Mouse (Mus musculus) thymus, postnatal 4 days (tissue): ENCODE measurements around the gene Pid1.

Source experiments
- DNase-seq: peaks from one replicate; pipeline ENCODE4 v3.0.0; 2021

Gene Pid1

DNA sequence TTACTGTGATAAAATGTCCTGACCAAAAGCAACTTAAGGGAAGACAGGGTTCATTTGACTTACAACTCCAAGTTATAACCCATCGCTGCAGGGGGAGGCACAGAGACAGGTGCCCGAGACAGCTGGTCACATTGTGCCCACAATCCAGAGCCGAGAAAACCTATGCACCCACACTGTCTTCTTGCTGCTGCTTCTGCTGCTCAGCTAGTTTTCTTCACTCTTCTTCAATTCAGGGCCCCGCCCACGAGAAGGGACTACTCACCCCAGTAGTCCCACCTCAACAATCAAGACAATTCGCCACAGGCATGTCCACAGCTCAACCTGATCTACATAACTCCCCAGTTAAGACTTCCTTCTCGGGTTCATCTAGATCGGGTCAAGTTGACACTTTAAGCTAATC lies at the start of gene Pid1:
Pid1 (minus strand) TSS at position 214 of the 400 bp plus-strand sequence.
- no peak for DNase-seq

DNA sequence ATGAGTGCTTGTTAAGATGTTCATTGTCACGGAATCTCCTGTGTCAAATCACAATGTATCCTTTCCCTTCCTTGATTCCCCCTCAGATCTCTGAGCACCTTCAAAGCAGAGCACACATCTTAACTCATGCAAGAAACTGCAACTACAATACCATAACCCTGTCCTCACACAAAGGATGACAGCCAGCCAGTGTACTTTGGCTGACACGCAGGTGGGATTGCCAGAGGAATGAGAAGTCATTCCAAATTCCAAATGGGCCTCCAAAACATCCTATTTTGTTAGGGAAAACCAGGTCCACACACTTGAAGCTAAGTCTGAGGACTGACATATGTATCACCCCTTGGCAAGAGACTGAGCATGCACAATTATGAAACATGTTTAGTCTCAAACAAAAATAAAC lies 45.5 kb upstream of the Pid1 start:
- DNase-seq = no peak

DNA sequence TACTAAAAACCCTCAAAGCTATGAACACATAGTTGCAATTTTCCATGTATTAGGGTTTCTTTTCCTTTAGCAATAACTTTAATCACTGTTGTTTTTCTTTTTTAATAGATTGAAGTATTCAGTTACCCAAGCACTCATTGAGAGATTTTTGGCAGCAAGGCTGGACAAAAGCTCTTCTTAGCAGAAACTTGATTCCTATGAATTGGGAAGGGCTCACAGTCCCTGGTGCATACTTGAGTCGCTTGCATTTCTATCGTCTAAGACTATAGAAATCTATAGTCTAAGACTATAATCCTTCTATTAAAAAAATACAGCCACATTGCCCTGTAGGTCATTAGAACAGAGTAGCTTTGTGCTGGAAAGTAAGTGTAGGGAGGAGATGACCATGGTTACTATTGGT lies 44.9 kb upstream of the Pid1 start:
- DNase-seq = no peak

DNA sequence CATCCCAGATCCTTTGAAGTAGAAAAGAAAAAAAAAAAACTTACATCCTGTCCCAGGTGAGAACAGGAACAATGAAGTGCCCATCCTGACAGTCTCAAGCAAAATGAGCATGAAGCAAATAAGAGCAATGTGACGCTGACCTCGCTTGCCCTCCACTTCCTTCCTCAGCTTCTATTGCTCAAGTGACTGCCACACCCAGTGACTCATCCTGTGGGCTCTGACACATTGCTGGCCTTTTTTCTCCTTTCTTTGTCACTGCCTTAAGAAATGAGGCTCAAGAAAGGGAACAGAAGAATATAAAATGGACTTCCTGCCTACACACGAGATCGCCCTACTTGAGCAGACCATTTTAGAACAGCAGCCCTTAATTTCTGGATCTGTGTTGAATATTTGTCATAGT lies 42.9 kb upstream of the Pid1 start:
- no peak for DNase-seq

DNA sequence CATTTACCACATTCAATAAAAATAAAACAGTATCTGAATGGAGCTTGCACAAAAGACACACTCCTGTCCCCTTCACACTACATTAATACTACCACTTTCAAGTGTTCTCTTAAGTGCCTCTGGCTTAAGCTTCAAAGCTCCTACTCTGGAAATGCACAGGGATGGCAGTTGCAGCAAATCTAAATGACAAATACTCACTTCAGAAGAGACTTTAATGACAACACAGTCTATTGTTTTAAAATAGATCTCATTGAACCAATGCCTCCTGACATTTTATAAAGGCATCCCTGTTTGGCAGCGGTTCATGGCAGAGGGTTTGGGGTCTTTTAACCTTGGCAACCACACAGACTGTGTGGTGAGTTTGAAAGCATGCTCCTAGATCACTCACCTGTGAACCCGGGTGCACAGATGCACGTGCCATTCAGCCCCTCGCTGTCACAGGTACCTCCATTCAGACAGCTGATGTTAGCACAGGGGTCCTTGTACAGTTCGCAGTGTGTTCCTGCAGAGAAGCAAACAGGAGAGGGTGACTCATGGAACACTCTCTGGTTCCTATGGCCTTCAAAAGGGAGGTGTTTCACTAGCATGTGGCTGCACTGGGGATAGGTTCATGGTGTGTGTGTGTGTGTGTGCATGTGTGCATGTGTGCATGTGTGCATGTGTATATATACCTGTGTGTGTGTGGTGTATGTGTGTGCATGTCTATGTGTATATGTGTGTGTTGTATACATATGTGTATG lies 41.7 kb upstream of the Pid1 start:
- DNase-seq = no peak

DNA sequence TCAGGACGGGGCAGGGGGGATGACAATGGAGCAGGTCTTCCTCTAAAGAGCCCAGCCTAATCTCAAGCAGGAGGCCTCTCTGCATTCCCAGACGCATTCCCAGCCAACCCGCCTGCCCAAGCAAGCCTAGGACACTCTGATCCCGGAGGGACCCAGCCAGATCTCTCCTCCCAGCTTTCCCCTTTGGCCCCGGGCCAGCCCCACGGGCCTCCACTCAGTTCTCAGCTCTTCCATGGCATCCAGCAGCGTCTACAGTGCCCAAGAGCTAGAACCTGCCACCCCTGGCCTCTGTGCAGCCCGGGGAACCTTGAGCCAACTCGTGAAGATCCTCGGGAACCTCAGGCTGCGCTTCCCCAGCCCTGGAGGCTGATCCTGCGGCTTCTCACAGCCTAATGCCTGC lies 40.9 kb upstream of the Pid1 start:
- DNase-seq = no peak

DNA sequence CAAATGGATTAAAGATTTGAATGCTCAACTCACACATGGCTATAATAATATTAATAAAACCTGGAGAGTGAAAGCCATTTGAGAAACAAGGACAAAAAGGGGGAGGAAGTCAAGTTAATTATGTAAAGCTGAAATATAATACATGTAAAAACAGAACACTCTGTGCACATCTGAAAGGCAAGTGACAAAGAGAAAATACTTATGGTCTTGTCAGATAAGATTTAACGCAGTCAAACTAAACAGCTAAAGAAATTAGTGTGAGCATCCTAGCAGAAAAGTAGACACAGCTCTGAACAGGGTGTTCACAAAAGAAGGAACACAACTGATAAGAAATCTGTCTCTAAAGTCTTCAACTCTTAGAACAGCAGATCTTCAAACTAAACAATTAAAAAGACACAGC lies 38.2 kb upstream of the Pid1 start:
- DNase-seq = no peak

DNA sequence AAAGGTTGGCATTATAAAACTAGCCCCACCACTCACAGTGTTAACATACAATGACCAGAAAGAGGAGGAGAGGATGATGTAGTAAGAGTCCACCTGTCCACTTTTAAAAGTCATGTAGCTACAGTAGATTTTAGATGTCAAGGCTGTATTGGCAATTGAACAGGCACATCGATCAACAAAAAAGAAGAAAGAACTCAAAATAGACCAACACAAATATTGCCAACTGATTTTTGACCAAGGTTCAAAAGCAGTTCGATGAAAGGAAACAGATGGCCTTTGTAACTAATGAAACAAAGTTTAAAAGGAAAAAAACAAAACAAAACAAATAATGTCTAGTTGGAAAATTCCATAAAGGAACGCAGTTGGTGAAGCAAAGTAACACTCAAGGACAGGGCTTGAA lies 35.7 kb upstream of the Pid1 start:
- no peak for DNase-seq

DNA sequence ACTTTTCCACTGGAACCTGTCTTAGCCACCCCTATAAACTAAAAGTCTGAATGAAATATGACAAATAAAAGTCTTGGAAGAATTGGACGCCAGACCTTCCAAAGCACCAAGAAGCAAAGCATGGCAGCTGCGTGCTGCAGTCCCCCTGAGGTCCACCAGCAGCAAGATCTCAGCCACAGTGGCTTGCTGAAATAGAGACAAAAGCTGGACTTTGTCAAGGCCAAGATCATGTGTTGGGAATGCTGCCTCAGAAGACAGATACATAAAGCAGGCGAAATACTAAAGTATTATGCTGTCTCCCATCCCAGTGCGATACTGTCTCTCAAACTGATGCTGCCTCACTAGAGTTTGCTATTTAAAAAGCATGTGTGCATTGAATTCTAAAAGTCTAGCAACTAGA lies 35.1 kb upstream of the Pid1 start:
- DNase-seq = no peak

DNA sequence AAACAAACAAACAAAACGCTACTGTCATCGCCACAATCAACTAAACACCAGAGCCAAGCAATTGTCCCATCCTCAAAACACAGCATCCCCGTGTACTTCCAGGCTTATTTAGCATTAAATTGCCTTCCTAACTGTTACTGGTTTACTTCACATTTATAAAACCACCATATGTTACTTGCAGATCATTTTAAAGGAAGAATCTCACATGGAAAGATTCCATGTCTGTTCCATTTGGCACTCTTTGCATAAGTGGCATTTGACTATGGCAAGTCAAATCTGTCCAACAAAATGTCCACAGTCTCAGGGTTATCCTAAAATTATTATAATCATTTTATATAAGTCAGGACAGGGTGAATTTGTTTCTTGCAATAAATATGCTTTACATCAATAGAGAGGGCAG lies 32.8 kb upstream of the Pid1 start:
- no peak for DNase-seq

DNA sequence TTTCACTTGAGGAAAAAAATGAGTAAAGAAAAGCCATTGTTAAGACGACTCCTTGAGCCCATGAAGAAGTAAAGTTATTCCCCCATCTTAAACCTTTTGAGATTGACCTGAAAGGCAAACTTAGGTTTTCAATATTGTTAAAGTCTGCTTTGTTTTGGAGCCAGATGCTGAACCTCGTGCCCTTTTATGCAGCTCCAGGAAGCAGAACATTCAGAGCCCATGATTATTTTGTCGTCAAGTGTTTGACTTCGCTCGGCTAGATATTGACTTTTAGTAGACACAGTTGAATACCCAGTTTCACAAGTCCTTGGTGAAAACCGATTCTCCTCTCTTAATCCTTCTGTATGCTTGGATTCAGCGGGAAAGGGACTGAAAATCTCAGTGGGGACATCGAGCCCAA lies 31.9 kb upstream of the Pid1 start:
- DNase-seq = no peak

DNA sequence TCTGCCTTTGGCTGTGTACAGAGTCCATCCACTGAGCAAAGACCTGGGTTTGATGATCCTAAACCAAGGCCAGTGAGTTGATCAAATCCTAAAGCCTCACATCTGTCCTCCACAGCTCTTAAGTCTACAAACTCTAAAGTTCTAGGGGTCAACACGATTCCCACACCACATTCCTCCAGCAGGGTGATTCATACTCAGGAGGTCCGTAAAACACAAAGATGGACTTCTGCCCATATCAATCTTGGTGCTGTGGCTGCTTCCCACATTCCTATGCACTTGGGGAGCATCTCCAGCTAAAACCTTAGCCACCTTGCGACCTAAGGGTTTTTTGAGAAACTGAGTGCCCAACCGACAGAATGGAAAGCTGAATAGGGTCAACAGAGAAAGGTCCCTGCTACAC lies 27.0 kb upstream of the Pid1 start:
- no peak for DNase-seq

DNA sequence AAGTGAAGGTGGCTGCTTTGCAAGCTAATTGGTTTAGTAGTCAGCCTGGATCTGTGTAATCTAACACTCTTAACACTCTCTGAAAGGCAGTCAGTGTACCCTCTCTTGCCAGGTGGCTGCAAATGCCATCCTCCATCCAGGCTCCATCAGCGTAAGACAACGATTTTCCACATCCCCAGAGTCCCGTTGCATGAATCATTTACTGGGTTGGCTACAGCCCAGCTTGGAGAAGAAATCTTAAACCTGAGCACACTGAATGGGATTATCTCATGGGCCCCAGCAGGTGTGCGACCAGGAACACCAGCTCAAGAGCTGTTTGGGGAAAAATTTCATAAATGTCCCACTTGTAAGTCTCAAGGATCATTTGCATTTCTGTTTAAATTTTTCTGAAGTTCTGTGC lies 23.6 kb upstream of the Pid1 start:
- no peak for DNase-seq

DNA sequence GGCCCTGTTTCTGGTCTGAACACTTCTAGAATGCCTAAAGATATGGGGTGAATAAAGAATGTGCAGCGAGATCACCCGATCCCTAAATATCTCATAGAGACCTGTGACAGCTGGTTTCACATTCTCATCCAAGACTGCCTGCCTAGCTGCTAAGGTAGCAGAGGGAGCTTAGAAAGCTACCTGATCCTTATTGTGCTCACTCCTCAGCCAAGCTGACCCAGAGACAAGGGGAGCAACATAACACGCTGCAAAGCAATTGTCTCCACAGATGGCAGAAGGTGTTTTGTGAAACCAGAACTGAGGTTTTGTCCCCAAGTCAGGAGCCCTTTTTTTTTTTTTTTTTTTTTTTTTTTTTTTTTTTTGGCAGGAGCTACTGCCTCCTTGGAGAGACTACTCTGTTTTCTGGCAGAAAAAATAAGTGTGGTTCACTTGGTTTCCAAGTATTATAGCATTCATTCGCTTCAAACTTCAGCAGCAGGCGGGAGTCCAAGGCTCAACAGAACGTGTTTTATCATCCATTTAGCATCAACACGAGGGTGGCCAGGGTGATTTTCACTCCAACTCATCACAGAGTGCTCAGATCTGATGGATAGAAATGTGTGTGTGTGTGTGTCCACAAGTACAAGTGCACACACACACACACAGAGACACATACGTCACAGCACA lies 22.6 kb upstream of the Pid1 start:
- DNase-seq = no peak

DNA sequence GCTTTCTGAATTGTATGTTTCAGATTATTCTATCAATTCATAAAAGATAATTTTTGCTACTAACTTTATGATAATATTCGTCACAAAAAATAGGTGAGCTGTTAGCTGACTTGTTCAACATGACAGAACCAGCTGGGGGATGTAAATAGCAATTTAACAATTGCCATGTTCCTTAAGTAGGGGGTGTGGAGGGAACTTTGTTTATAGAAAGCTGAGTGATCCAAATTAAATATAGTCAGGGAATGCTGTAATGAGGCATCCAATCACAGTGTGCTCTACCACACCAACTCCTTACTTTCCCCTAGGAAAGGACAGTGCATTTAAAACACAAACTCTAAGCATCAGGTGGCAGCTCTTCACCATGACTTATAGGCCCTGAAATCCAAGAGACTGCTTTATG lies 18.7 kb upstream of the Pid1 start:
- DNase-seq = no peak

DNA sequence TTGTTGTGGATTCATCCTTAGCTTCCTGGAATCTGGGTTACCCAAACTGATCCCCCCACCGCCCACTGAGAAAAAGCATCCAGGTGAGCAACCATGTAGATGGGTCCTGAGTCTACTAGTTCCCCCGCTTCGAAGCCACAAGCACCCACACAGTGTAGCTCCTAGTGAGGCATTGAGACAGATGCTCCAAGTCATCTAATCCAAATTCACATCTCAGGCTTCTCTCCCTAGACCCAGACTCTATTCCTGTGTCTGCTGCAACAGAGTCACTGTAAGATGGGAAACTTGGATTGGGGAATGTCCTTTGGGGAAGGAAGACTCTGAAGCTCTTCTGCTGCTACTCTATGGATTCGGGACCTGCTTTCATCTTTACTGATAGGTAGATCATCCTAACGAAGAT lies 18.1 kb upstream of the Pid1 start:
- no peak for DNase-seq

DNA sequence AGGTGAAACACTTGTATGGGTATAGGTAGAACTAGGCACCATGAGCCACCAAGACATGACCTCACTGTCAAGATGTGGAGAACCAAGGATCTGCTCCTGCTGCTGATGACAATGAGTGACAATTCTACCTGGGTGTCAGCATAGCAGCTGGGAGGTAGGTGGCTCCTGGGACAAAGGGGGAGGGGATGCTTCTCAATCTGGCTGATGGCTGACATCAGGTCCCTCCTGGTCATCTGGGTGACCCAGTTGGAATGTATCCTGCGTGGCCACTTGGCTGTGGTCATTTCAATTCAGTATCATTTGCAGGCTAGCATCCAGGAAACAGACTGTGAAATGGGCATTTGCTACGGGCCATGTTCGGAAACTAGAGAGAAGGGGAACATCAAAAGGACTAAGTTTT lies 16.9 kb upstream of the Pid1 start:
- DNase-seq = no peak

DNA sequence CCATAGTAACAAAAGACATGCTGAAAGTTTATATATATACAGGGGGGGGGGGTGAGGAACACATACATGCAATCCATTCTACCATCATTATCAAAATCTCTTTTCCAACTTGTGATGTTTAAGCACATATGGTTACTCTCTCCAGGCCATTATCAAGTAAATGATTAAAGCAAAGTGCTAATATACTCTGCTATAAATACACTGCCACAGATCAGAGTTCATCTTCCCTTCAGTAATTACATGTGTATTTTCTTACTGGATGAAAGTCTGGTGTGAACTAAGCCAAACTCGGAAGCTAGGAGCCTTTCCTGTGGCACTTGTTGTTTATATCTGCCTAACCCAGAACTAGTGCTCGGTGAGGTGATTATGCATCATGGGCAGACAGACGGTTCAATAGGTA lies 3.8 kb upstream of the Pid1 start:
- DNase-seq = no peak

DNA sequence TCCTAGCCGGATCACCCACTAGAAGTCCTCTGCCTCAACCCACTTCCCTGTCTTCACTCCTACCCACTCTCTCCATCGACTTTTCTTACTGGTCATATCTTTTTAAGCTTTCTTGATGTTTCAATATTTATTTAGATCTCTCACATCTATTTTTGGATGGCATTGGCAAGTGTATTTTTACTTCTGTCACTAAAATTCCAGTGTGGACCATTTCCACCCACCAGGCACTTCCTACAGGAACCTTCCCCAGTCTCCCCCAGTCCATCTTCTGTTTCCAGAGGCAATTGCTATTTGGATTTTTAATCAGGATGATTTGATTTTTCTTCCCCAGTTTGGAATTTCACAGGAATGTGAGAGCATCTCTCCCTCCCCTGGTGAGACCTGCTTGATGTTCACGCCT lies 2.6 kb upstream of the Pid1 start:
- no peak for DNase-seq

DNA sequence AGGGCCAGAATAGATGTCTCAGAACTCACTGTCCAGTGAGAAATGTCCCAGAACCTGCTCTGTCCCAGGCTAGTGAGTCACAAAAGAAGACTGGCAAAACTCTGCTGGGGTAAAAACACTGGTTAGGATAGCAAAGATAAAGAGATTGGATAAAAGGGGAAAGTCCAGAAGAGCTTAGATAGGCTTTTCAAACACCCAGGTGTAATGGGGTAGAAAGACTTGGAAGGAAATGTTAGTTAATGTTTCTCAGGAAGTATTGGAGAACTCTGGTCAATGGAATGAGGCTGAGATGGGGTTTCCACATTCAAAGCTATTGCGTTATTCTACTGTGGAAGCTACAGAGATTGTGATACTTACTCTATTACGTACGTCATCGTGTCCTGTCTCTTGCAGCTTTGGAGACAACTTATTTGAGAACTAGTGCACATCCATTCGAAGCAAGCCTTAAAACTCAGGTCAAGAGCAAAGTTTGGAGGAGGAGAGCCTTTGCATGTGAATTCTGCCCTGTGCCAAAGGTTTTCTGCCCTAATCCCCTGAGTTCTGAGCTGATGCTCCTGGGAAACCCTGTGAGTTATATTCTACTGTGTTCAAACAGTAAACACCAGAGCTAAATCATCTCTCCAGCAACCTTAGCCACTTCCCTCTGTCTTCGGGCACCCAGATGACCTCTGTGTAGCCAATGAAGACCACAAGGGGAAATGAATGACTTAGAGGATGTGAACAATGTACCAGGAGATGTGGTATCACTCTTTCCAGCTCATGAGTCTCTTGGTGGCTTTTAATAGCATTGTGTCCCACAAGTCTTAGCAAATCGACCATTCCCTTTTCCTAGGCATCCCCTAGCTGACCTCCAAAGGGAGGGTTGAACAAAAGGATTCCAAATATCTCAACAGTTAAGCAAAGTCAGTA lies 1.0 kb downstream of the Pid1 start:
- DNase-seq = no peak

DNA sequence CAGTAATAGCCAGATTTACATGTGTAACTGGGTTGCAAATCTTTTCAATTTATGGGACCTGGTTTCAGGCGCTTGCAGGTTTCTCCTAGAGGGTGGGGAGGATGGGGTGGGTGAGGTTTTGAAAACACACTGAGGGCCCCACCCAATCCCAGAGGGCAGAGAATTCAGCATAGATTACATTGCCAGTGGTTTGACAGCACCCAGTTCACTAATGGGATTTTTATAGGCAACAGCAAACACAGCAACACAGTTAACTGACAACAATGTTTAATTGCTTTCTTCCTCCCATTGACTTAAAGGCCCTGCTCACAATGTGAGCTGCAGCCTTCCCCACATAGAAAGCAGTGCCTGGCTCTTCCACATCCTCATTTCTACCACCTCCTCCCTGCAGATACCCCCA lies 1.8 kb downstream of the Pid1 start:
- no peak for DNase-seq

DNA sequence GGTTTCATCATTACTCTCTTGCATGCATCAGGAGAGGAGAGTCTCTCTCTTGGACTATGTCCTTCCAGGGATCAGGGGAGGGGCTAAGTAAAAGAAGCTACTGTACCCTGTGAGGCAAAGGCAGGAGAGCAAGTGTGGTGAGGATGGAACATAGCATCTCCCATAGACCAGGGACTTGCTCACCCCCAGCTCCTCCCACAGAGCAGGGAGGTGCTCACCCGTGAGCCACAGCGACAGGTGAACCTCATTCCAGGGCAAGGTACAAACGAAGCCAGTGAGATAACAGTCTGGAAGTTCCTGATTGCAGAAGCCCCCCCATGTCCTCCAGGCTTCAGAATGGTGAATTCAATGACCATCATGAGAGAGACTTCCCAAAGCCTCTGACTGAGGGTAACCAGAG lies 2.6 kb downstream of the Pid1 start:
- no peak for DNase-seq

DNA sequence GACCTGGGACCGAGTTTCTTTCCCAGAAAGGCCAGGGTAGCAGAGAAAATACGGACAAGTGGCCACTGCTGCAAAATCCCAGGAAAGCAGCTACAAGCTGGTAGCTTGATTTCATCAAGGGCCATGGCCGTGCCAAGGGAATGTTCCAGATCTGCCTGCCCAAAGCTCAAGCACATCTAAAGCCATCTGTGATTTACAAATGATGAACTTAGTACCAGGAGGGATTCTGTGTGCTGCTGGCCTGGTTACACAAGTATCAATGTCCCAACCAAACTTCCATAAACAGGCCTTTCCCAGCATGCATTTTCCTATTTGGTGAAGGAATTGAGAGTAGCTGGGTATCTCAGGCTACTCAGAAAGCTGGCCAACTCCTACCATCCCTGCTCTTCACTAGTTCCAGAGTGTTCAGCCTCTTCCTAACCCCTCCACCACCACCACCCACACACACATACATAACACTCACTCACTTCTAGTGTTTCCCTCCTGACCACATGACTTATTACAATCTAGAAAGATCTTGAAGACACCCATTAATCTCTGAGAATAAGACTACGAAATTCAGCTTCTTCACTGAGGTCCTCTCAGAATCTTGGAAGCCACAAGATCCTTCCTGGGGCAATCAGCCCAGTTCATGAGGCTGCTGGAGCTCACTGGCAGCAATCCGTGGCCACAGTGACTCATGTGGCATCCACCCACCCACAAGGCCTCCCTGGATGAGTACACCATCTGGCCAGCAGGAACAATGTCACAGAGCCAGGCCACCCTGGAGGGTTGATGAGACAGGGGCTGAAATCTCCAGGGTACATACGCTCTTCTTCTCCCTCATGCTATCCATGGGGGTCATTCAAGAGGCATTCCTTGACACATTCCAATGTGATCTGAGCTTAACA lies 4.1 kb downstream of the Pid1 start:
- DNase-seq = no peak
